Mouse (Mus musculus): Measurements from ENCODE around the gene Glcci1.

DNA sequence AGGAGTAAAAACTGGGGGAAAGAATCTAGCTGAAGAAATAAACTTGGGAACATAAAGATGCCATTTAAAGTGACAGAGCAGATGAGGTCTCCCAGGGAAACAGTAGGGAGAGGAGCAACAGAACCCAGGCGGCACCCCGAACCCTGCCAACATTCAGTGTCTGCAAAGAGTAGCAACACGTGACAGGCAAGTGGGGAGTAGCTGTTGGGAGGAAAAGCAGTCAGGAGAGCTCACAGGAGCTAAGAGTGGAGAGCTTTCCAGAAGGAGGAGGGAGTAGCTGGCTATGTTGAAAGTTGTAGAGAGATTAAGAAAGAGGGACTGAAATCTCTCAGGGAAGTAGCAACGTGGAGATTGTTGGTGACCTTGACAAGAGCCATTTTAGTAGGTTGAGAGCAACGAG, 35.9 kb upstream of the Glcci1 start:
- TF ChIP-seq CTCF (IDR thresholded peaks at IDR 0.05; ENCODE audit: low read depth) (no peak), EP300 (IDR thresholded peaks at IDR 0.05; ENCODE audit: low read depth) (no peak)
